Mouse (Mus musculus): Measurements from ENCODE around the gene Nagk.
A peak's percentile ranks its signal among the peaks of the same experiment; 100 is the strongest.
"Not testable (repeated sequence)": the region's sequence is repeated elsewhere in the genome, so short reads cannot be mapped to it uniquely, and the experiment has no call there.

Gene Nagk

DNA sequence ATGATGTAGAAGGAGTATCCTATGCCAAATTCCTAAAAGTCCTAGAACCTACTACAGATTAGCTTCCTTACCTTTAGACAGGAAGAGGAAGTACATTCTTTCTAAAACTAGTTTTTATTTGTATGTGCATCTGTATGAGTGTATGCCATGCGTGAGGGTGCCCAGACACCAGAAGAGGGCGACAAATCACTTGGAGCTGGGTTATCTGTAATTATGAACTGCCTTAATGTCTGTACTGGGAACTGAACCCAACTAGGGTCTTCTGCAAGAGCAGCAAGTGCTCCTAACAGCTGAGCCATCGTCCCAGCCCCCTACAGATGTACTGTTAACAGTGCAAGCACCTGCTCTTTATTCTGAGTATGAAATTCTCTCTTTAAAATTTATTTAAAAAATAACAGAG lies 21.0 kb downstream of the Nagk start:
- DNase-seq (ENCODE audit: low spot score), result no peak

GRCm38 (mm10) chr6:83818996-83819395 lies 24.2 kb downstream of the Nagk start:
- no peak for DNase-seq (ENCODE audit: low spot score)

DNA sequence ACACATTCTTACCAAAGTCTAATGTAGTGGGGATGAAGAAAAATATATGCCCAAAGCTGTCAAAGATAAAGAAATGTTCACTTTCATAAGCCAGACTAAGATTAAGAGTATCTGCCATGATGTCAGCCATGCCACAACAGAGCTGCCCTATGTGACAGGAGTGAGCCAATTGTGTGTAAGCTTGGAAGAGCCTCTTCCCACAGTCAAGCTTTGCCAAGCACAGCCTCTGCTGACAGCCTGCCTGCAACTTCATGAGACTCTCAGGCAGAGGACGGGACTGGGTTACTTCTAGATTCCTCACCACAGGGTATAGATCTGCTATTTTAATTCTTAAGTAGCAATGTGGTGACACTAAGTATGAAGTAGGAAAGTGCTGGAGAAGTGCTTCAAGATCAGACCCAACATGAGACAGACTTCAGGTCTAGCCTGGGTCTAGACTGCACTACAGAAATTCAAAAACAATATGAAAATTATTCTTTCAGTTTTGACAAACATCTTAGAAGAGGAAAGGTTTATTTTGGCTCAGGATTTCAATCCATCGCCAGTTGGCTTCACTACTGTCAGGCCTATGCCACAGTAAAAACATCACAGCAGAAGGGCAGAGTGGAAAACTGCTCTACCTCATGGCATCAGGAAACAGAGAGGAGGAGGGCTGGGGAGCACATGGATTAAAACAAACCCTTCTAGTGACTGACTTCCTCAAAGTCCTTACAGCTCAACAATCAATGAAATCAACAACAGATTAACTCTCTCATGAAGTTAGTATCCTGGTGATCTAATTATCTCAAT lies 26.1 kb downstream of the Nagk start:
- DNase-seq (ENCODE audit: low spot score), result no peak

DNA sequence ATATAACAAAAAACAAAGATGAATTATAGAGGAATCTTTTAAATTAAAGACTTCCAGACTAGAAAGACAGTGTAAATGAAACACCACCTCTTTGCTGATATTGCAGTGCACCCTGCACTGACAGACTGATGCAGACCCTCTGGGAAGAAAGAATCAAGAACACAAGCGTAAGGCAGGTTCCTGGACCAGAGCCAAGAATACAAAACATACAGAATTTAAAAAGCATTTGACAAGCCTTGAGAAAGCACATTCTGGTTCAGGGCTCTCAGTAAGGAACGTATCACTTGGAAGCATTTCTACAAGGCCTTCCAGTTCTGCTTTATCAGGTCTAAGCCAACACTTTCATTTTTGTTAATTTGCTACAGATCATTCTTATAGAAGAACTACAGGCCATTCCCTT lies 27.1 kb downstream of the Nagk start:
- DNase-seq (ENCODE audit: low spot score), result no peak

DNA sequence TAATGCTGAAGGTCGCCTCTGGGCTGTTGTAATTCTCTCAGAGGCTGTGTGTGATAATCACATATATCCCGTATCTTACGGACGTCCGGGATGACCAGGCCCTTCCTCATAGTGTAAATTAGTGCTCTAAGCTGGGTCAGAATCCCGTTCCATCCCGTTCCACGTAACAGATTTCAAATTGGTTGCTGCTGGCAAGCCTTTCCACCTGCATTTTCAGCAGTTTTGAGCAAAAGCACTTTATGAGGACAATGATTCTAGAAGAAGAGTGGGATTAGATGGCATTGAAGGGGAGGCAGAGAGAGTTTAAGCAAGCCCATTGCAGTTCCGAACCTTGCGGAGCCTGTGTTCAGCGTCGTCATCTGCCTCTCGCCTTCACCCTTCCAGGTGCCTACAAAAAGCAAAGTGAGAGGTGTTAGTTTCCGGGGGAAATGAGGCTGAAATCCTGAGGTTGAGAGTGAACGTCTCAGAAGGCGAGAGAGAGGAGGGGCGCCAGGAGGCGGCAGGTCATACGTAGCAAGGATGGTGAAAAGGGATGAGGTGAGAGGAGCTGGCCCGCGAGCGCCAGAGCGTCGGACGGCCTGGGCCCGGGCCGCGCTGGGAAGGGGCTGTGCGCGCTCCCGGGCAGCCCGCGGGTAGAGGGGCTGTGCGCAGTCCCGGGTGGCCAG lies 36.3 kb downstream of the Nagk start:
- DNase-seq (ENCODE audit: low spot score), result no peak

GRCm38 (mm10) chr6:83831606-83832123 lies 36.9 kb downstream of the Nagk start, which contains the start of gene Paip2b:
TSS of gene Paip2b (minus strand) at chr6:83831741.
- peak; percentile 99 for DNase-seq (ENCODE audit: low spot score)

DNA sequence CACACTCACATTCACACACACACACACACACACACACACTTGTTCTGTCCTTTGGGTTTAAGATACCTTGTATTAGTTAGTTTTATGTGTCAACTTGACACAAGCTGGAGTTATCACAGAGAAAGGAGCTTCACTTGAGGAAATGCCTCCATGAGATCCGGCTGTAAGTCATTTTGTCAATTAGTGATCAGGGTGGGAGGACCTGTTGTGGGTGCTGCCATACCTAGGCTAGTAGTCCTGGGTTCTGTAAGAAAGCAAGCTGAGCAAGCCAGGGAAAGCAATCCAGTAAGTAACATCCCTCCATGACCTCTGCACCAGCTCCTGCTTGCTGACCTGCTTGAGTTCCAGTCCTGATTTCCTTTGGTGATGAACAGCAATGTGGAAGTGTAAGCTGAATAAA lies 37.6 kb downstream of the Nagk start:
- not testable (repeated sequence) for DNase-seq (ENCODE audit: low spot score)

DNA sequence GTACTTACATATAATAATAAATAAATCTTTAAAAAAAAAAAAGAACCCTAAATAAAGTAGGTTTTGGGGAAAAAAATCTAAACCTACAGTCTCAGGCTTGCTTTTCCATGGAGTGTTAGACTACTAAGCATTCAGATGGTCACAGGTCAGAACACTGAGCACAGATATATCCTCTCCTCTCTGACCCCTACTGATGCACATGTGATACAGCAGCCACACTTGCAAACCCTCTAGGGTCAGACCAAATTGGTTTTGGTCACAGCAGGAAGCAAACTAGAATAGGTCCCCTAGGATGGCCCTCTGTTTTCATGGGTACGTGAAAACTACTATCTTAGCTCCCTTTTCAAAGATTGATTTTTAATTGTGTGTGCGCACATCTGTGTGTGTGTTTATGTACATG lies 42.0 kb downstream of the Nagk start:
- no peak for DNase-seq (ENCODE audit: low spot score)

- no peak for DNase-seq (ENCODE audit: low spot score)
These were observed 43.3 kb downstream of the Nagk start for GRCm38 (mm10) chr6:83838046-83838445.

- no peak for DNase-seq (ENCODE audit: low spot score)
These were observed 45.3 kb downstream of the Nagk start for GRCm38 (mm10) chr6:83840086-83840485.

- DNase-seq (ENCODE audit: low spot score), result no peak
These were observed 50.1 kb downstream of the Nagk start for GRCm38 (mm10) chr6:83844913-83845312.

- DNase-seq (ENCODE audit: low spot score), result no peak
These were observed 51.4 kb downstream of the Nagk start for GRCm38 (mm10) chr6:83846141-83846540.

- DNase-seq (ENCODE audit: low spot score), result no peak
These were observed 54.7 kb downstream of the Nagk start for GRCm38 (mm10) chr6:83849446-83849845.

Measured in testis, postnatal 14 days (tissue).